Mouse (Mus musculus) 416B (cell line): ENCODE data around the gene Slc13a1.
"Not testable (repeated sequence)": the region's sequence is repeated elsewhere in the genome, so short reads cannot be mapped to it uniquely, and the experiment has no call there.

Source experiments
- DNase-seq: peaks from one replicate; pipeline ENCODE4 v3.0.0; 2011; ENCODE audit warnings: low read depth

The Slc13a1 gene

GRCm38 (mm10) chr6:24167734-24168327 is at the start of gene Slc13a1:
TSS of gene Slc13a1 (minus strand) at chr6:24168092.
- DNase-seq, result no peak

GRCm38 (mm10) chr6:24207866-24208265 is 40.0 kb upstream of the Slc13a1 start:
- DNase-seq, result no peak

- no peak for DNase-seq
Measured at GRCm38 (mm10) chr6:24202226-24202625, 34.3 kb upstream of the Slc13a1 start.

GRCm38 (mm10) chr6:24200644-24201484 is 33.0 kb upstream of the Slc13a1 start:
- DNase-seq, result no peak

- not testable (repeated sequence) for DNase-seq
Measured at GRCm38 (mm10) chr6:24197501-24198195, 29.8 kb upstream of the Slc13a1 start.

GRCm38 (mm10) chr6:24196406-24196805 is 28.5 kb upstream of the Slc13a1 start:
- DNase-seq, result not testable (repeated sequence)

- no peak for DNase-seq
Measured at GRCm38 (mm10) chr6:24183439-24183838, 15.5 kb upstream of the Slc13a1 start.

GRCm38 (mm10) chr6:24175393-24175792 is 7.5 kb upstream of the Slc13a1 start:
- DNase-seq, result no peak

GRCm38 (mm10) chr6:24173951-24174350 is 6.1 kb upstream of the Slc13a1 start:
- DNase-seq, result no peak

GRCm38 (mm10) chr6:24172736-24173135 is 4.8 kb upstream of the Slc13a1 start:
- DNase-seq, result no peak

GRCm38 (mm10) chr6:24166772-24167171 is 1.1 kb downstream of the Slc13a1 start:
- peak; percentile 45 for DNase-seq

- DNase-seq, result no peak
Measured at GRCm38 (mm10) chr6:24165249-24165648, 2.6 kb downstream of the Slc13a1 start.

- no peak for DNase-seq
Measured at GRCm38 (mm10) chr6:24159795-24160194, 8.1 kb downstream of the Slc13a1 start.

GRCm38 (mm10) chr6:24154901-24155300 is 13.0 kb downstream of the Slc13a1 start:
- no peak for DNase-seq

- DNase-seq, result no peak
Measured at GRCm38 (mm10) chr6:24132951-24133350, 34.9 kb downstream of the Slc13a1 start.

- no peak for DNase-seq
Measured at GRCm38 (mm10) chr6:24122632-24123031, 45.3 kb downstream of the Slc13a1 start.

- no peak for DNase-seq
Measured at GRCm38 (mm10) chr6:24111614-24112013, 56.3 kb downstream of the Slc13a1 start.

GRCm38 (mm10) chr6:24108471-24108870 is 59.4 kb downstream of the Slc13a1 start:
- no peak for DNase-seq

GRCm38 (mm10) chr6:24106157-24106556 is 61.7 kb downstream of the Slc13a1 start:
- no peak for DNase-seq

- DNase-seq, result no peak
Measured at GRCm38 (mm10) chr6:24105681-24106080, 62.2 kb downstream of the Slc13a1 start.

- DNase-seq, result no peak
Measured at GRCm38 (mm10) chr6:24101281-24101680, 66.6 kb downstream of the Slc13a1 start.

- DNase-seq, result no peak
Measured at GRCm38 (mm10) chr6:24100705-24101104, 67.2 kb downstream of the Slc13a1 start.

GRCm38 (mm10) chr6:24097400-24097799 is 70.5 kb downstream of the Slc13a1 start:
- DNase-seq, result no peak
